Mouse (Mus musculus) urinary bladder, adult 18-20 months (tissue): Measurements from ENCODE around the gene Spdya.
"Not testable (repeated sequence)": the region's sequence is repeated elsewhere in the genome, so short reads cannot be mapped to it uniquely, and the experiment has no call there.

ENCODE experiments used
- DNase-seq, 2 experiments: peaks; one replicate each; pipeline ENCODE4 v3.0.0; 2022; ENCODE audit warnings: low spot score in 2 of 2, mixed read lengths in 2 of 2

Gene Spdya

GRCm38 (mm10) chr17:71633350-71633749 is 81.5 kb downstream of the Spdya start:
- no peak for DNase-seq

GRCm38 (mm10) chr17:71636786-71637185 is 84.9 kb downstream of the Spdya start:
- DNase-seq = no peak

- no peak for DNase-seq
Measured at GRCm38 (mm10) chr17:71637750-71638265, 85.9 kb downstream of the Spdya start.

- DNase-seq = not testable (repeated sequence)
Measured at GRCm38 (mm10) chr17:71639056-71639455, 87.2 kb downstream of the Spdya start.
